Mouse (Mus musculus) hindbrain, embryonic 10.5 days (tissue): ENCODE data around the gene Apmap. TPM values are rescaled to one million over a fixed set of nuclear protein-coding genes. Genes with fewer than 3 reads are reported as not detected.

ENCODE experiments used
- DNase-seq: peaks from one replicate; pipeline ENCODE4 v3.0.0-alpha.2; 2017; ENCODE audit warnings: low spot score
- H3K27ac ChIP-seq: fragments of 300-500 bp; sonication (generic); 2 replicates; pipeline ENCODE4 v1.5.1; 2016; ENCODE audit warnings: mild to moderate bottlenecking, moderate library complexity
- H3K27me3 ChIP-seq: fragments of 300-500 bp; sonication (generic); 2 replicates; pipeline ENCODE4 v1.6.1; 2016; ENCODE audit warnings: mild to moderate bottlenecking; ENCODE audit not compliant: poor library complexity, insufficient read depth, severe bottlenecking
- H3K36me3 ChIP-seq: fragments of 300-500 bp; sonication (generic); 2 replicates; pipeline ENCODE4 v1.6.1; 2016; ENCODE audit warnings: mild to moderate bottlenecking, moderate library complexity
- H3K4me1 ChIP-seq: fragments of 300-500 bp; sonication (generic); replicated peaks from 2 replicates; pipeline ENCODE4 v1.6.1; 2016; ENCODE audit warnings: mild to moderate bottlenecking
- H3K4me3 ChIP-seq: fragments of 300-500 bp; sonication (generic); 2 replicates; pipeline ENCODE4 v1.5.1; 2016; ENCODE audit warnings: mild to moderate bottlenecking, moderate library complexity
- H3K9me3 ChIP-seq: fragments of 300-500 bp; sonication (generic); 2 replicates; pipeline ENCODE4 v1.6.1; 2016; ENCODE audit warnings: mild to moderate bottlenecking, moderate library complexity
- WGBS: fragments of 180-500 bp; shearing (Covaris S2); methylation state at CpG from one replicate; pipeline ENCODE4 v1.1.7; 2016; 5-methylcytosine and 5-hydroxymethylcytosine counted together
- polyA plus RNA-seq: library from polyadenylated mRNA; unstranded; fragments of >200 nt; fragmentation: Nextera tagmentation; extraction: Ambion mirVana; gene quantifications from 2 replicates; pipeline ENCODE4 v1.2.1, GENCODE M21; 2016

Gene Apmap
- polyA plus RNA-seq, 1 experiment from 2014 or later: 39.1 TPM

- DNase-seq: no peak
- WGBS: 87% methylated on average over 2 of the region's 2 CpGs
- no peak overlapping the region for H3K4me3 ChIP-seq
- no peaks in the 10 kb centered on the region for H3K9me3 ChIP-seq
- H3K36me3 ChIP-seq: no peaks in the 10 kb centered on the region
- H3K4me1 ChIP-seq: peaks cover 12% of the 10 kb centered on the region
- H3K27ac ChIP-seq: no peak overlapping the region
- H3K27me3 ChIP-seq: no peaks in the 10 kb centered on the region
These were observed 3.6 kb downstream of the Apmap start for GRCm38 (mm10) chr2:150604802-150605201.

DNA sequence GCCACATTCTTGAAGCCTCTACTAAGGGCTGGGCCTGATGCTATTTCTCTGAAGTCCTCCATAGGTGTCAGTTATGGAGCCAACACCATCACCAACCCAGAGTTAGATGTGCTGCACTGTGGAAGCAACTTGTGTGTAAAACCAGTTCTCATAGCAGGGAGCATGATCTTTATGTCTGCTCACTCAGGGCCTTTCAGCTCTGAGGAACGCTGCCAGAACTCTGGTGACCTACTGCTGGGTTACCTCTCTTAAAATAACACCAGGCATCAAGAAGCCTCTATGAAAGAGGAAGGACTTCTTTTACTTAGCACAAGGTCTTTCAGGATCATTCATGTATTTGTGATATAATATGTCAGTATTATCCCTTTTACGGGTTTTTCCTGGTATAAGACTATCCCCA, 6.2 kb downstream of the Apmap start:
- no peak for DNase-seq
- no peak overlapping the region for H3K27ac ChIP-seq
- H3K4me1 ChIP-seq: peaks cover 2% of the 10 kb centered on the region
- 0 out of 2 replicates have a peak, but pooled peaks cover 7% of the 10 kb centered on the region for H3K36me3 ChIP-seq
- 91% methylated on average over 2 of the region's 2 CpGs for WGBS
- H3K9me3 ChIP-seq: no peaks in the 10 kb centered on the region
- H3K4me3 ChIP-seq: no peak overlapping the region
- no peaks in the 10 kb centered on the region for H3K27me3 ChIP-seq

- H3K4me3 ChIP-seq: no peak overlapping the region
- DNase-seq: no peak
- WGBS: 97% methylated on average over 2 of the region's 2 CpGs
- H3K4me1 ChIP-seq: no peaks in the 10 kb centered on the region
- 0 out of 2 replicates have a peak, but pooled peaks cover 10% of the 10 kb centered on the region for H3K36me3 ChIP-seq
- H3K27me3 ChIP-seq: no peaks in the 10 kb centered on the region
- no peaks in the 10 kb centered on the region for H3K9me3 ChIP-seq
- no peak overlapping the region for H3K27ac ChIP-seq
These were observed 8.1 kb downstream of the Apmap start for GRCm38 (mm10) chr2:150600263-150600662.

- Histone ChIP-seq H3K4me3 (no peak overlapping the region), H3K36me3 (peaks cover 33% of the 10 kb centered on the region), H3K27me3 (no peaks in the 10 kb centered on the region), H3K27ac (no peak overlapping the region), H3K4me1 (no peaks in the 10 kb centered on the region), H3K9me3 (no peaks in the 10 kb centered on the region)
- DNase-seq: no peak
- 81% methylated on average over 3 of the region's 3 CpGs for WGBS
These were observed 12.8 kb downstream of the Apmap start for GRCm38 (mm10) chr2:150595411-150596190.

DNA sequence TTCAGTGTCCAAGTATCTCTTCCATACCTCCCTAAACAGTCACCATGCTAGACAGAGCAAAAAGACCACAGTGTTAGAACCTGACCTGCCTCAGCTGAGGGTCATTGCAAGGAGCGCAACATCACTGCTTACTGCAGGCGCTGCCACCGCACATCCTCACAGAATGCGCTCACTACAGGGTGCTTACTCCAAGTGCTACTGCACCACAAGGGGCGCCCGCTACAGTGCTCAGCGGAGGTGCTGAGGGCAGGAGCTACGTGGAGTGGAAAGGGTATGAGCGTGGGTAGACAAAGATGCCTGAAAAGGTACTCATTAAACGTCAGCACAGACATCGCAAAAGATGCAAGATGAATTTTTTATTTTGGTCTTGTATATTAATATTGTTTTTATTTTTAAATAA, 19.3 kb downstream of the Apmap start:
- H3K36me3 ChIP-seq: peaks cover 77% of the 10 kb centered on the region

GRCm38 (mm10) chr2:150579628-150580027, 28.7 kb downstream of the Apmap start:
- Histone ChIP-seq H3K9me3 (no peaks in the 10 kb centered on the region), H3K27ac (no peak overlapping the region), H3K36me3 (peaks cover 20% of the 10 kb centered on the region), H3K4me3 (no peak overlapping the region), H3K27me3 (no peaks in the 10 kb centered on the region), H3K4me1 (no peaks in the 10 kb centered on the region)
- no peak for DNase-seq
- WGBS: 80% methylated on average over 1 of the region's 1 CpGs

More for the DNA sequence above, 19.3 kb downstream of the Apmap start:
- no peak overlapping the region for H3K4me3 ChIP-seq
- no peak overlapping the region for H3K27ac ChIP-seq
- whole genome bisulfite sequencing: 75% methylated on average over 11 of the region's 11 CpGs
- DNase-seq: no peak
- no peaks in the 10 kb centered on the region for H3K9me3 ChIP-seq
- H3K4me1 ChIP-seq: no peaks in the 10 kb centered on the region
- H3K27me3 ChIP-seq: no peaks in the 10 kb centered on the region

GRCm38 (mm10) chr2:150578603-150579002, 29.8 kb downstream of the Apmap start:
- Histone ChIP-seq H3K4me1 (no peaks in the 10 kb centered on the region), H3K27ac (no peak overlapping the region), H3K36me3 (peaks cover 9% of the 10 kb centered on the region), H3K9me3 (no peaks in the 10 kb centered on the region), H3K27me3 (no peaks in the 10 kb centered on the region), H3K4me3 (no peak overlapping the region)
- no peak for DNase-seq
- WGBS: 86% methylated on average over 5 of the region's 5 CpGs

GRCm38 (mm10) chr2:150576256-150576655, 32.1 kb downstream of the Apmap start:
- no peaks in the 10 kb centered on the region for H3K4me1 ChIP-seq
- H3K27me3 ChIP-seq: no peaks in the 10 kb centered on the region
- no peak overlapping the region for H3K4me3 ChIP-seq
- 95% methylated on average over 1 of the region's 1 CpGs for whole genome bisulfite sequencing
- DNase-seq: no peak
- H3K36me3 ChIP-seq: peaks cover 4% of the 10 kb centered on the region; the same call in 1 of the 2 replicates
- no peaks in the 10 kb centered on the region for H3K9me3 ChIP-seq
- H3K27ac ChIP-seq: no peak overlapping the region

DNA sequence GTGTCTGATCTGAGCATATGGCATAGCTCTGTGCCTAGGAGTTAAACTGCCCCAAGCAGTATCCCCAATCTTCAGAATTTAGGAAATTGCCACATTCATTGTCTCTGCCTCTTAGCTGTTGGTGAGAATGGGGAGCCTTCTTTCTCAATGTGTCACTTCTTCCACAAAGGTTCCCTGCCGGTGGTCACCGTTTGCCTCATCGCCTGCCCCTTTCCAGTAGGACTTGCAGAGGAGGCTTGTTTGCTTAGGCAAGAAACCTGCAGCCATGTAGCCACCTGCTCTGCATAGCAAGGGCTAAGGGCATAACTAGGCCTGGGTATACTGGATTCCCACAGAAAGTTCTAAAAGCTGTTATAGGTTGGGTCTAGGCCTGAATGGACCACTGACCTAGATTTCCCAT, 35.9 kb downstream of the Apmap start:
- H3K27me3 ChIP-seq: no peaks in the 10 kb centered on the region
- 84% methylated on average over 3 of the region's 3 CpGs for WGBS
- no peak overlapping the region for H3K4me3 ChIP-seq
- H3K9me3 ChIP-seq: no peaks in the 10 kb centered on the region
- H3K4me1 ChIP-seq: no peaks in the 10 kb centered on the region
- DNase-seq: no peak
- no peak overlapping the region for H3K27ac ChIP-seq
- no peaks in the 10 kb centered on the region for H3K36me3 ChIP-seq

- no peak overlapping the region for H3K27ac ChIP-seq
- no peaks in the 10 kb centered on the region for H3K4me1 ChIP-seq
- H3K9me3 ChIP-seq: no peaks in the 10 kb centered on the region
- no peaks in the 10 kb centered on the region for H3K36me3 ChIP-seq
- no peak for DNase-seq
- H3K27me3 ChIP-seq: no peaks in the 10 kb centered on the region
- no peak overlapping the region for H3K4me3 ChIP-seq
- 78% methylated on average over 2 of the region's 2 CpGs for WGBS
These were observed 37.6 kb downstream of the Apmap start for GRCm38 (mm10) chr2:150570761-150571160.

DNA sequence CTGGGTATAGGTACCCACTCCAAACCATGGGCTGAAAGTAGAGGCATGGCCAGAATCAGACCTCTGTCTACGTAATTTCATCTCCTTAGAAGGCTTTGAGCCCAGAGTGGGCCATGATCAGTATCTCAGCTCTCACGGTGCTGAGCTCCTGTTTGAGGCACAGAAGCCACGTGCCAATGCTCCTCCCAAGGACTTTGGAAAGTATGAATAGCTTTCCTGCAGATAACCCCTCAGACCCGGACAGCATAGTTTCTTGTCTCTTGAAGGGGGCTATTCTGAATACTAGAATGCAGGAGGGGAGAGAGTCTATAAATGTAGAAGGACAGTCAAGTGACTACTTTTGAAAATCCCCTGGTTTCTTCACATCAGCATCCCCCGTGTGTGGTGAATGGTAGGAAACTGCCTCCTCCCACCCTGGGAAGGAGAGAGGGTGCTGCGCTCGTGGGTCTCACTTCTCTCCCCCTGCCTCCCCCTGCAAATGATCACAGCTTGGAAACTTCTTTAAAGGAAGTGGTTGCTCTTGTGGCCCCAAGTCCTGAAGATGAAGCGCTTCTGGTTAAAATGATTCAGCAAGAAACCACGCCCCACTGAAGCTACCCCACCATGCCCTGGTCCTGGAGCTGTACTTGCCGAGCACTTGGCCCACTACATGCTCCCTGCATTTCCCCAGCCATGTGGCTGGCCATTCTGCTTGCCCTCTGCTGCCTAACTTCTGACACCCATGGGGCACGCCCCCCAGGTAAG, 38.3 kb downstream of the Apmap start, which contains the start of gene Cst7:
Gene Cst7 (plus strand): TSS at position 569 of the 744 bp plus-strand sequence.
- WGBS: 83% methylated on average over 11 of the region's 11 CpGs

DNA sequence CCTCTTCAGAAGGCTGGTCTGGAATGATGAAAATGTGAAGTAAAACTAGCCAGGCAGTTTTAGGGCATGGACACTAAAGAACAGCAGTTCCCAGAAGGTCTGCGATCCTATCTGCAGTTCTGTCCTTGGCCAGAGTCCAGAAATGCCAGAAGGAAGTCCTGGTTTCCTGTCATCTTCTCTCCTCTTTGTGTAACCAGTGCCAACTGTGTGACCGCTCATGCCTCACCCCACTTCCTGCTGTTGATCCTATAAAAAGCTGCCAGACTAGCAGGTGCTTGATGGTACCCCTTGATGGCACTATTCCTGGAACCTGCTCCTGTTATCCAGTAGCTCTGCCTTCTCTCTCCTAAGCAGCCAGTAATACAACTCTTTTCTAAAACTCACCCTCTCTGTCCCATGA, 41.3 kb downstream of the Apmap start:
- no peaks in the 10 kb centered on the region for H3K27me3 ChIP-seq
- WGBS: 90% methylated on average over 2 of the region's 2 CpGs
- no peak for DNase-seq
- no peaks in the 10 kb centered on the region for H3K4me1 ChIP-seq
- H3K4me3 ChIP-seq: no peak overlapping the region
- no peak overlapping the region for H3K27ac ChIP-seq
- no peaks in the 10 kb centered on the region for H3K36me3 ChIP-seq
- H3K9me3 ChIP-seq: no peaks in the 10 kb centered on the region

More for the DNA sequence above, 38.3 kb downstream of the Apmap start, which contains the start of gene Cst7:
- H3K4me1 ChIP-seq: no peaks in the 10 kb centered on the region
- DNase-seq: no peak
- no peak within 1 kb of the TSS for H3K4me3 ChIP-seq
- no peak within 1 kb of the TSS for H3K27ac ChIP-seq
- no peaks in the 10 kb centered on the region for H3K36me3 ChIP-seq
- no peaks in the 10 kb centered on the region for H3K27me3 ChIP-seq
- H3K9me3 ChIP-seq: no peaks in the 10 kb centered on the region

DNA sequence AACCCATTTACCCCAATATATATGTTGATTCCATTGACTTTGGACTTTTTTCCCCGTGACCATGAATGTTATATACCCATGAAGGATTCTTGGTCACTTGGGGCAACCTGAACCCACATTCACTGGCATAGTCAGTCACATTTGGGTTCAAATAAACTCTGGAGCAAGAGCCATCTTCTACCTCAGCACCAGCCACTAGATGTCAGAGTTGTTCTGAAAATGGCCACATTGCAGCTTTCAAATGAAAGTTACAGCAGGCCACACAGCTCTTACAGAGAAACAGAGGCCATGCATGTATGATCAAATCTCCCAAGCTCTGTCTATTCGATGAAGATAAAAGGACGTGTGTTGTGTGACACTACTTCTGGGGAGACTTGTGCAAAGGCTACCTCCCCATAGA, 49.8 kb downstream of the Apmap start:
- no peak overlapping the region for H3K4me3 ChIP-seq
- DNase-seq: no peak
- no peak overlapping the region for H3K27ac ChIP-seq
- no peaks in the 10 kb centered on the region for H3K27me3 ChIP-seq
- no peaks in the 10 kb centered on the region for H3K36me3 ChIP-seq
- no peaks in the 10 kb centered on the region for H3K9me3 ChIP-seq
- 56% methylated on average over 3 of the region's 3 CpGs for whole genome bisulfite sequencing
- no peaks in the 10 kb centered on the region for H3K4me1 ChIP-seq
